Mouse (Mus musculus): ENCODE measurements around the gene Tmem274.

The Tmem274 gene

DNA sequence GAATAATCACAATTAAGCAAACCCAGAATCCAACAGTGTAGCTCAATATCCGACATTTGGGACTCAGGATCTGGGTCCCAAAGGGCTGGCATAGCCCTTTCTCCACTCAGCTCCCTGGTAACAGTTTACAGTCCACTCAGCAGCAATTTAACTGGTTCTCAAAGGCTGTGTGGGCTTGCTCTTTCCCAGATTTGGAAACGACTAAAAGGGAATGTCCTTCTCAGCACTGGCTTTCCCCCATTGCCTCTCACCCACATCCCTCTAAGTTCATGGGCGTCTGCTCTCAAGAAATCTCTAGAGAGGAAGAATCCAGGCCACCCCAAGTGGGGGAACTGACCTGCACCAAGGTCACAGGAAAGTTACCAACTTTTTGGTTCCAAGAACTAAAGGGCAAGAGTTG, 7.4 kb downstream of the Tmem274 start:
- DNase-seq: no peak

DNA sequence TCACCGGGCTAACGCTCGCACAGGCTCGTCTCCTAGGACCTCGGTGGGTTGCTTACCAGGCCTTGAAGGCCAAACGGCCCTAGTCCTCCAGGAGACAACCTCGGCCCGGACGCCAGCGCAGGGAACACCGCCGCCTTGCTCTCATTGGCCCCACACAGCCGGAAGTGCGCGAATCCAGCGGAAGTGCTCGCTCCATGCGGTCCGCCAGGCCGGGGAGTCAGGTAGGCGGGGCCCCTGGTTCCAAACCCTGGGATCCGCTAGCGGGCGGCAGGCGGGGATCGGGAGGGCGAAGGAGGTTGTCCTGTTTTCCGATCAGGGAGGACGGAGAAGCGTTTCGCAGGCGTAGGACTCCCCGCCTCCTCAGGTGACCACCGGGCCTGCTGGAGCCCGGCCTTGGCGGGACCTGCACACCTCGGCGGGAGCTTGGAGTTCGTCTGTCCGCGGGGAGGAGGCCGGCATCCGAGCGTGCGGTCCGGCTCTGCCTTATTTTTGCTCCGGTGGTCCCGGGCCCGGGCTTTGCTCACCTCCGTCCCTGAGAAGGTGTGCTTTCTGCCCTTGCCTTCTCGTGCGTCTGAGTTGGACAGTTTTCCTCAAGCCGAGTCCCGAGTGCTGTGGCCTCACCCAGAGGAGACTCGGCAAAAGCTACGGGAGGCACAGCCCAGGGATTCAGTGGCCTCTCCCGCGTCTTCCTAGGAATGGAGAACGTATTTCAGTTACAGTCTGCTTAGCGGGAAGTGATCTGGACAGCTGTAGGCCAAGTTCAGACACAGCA, 8.1 kb downstream of the Tmem274 start, which contains the start of the genes Nmnat1 and Lzic:
Nmnat1 (minus strand) TSS at position 150 of the 772 bp plus-strand sequence.
Lzic (plus strand) TSS at position 177 of the 772 bp plus-strand sequence.
- peak; percentile 92 to 93 for DNase-seq

DNA sequence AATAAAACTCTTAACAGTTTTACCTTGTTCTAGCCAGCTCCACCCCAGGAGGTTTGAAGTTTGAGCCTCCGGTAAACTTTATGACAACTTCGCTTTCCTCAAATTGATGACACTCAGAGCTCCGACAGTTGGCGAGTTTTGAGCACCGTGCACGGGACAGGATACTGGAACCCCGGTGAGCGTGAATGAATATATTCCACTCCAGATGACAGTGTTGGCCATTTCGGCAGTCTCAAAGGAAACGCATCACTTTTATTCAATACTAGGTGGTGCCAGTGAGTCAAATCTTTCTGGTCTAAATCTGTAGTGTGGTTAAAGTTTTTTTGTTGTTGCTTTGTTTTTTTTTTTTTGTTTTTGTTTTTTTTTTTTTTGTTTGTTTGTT, 8.6 kb downstream of the Tmem274 start:
- DNase-seq: peak; percentile 43 to 49

DNA sequence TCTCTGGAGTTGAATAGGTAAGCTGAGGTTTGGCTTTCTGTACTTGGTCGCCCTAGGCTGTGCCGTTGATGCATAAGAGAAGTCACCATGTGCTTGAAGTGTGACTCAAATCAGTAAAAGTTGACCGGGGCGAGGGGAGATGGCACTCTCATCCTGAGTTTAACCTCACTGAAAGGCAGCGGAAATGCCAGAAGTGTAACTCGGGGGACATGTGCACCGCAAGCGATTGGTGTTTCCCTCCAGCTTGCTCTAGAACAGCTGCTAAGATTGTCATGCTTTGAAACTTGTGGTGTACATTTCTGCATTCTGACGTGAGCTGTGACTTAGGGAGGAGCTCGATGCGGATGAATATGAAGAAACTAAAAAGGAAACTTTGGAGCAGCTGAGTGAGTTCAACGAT, 10.6 kb downstream of the Tmem274 start:
- no peak for DNase-seq

DNA sequence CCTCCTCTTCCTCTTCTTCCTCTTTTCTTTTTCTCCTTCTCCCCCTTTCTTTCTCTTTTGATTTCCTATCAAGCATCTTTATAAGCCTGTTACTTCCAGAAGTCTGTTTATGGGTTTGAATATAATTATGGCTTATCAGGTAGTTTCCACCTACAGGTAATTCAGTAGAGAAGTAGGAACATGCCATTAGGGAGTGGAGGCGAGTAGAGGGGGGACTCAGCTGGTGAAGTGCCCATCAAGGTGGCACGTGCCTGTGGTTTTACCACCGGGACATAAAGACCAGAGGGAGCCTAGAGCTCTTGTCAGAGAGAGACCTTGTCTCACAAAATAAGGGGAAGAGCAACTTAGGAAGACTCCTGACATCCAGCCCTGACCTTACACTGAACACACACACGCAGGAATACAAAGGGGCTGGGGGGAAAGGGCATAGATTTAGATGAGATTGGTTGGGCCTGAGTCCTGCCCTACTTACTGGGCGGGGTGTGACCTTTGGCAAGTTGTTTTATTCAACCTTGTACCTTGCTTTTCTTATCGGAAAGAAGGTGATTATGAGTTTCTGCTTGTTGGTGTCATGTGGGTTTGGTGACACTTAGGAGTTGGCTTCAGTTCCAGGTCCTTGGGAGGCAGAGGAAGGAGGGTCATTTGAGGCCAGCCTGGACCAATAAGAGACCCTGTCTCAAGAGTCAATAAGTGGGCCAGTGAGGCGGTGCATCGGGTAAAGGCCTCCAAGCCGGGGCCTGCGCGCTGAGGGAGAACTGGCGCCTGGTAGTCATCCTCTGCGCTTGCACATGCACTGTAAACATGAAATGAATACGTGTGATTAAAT, 12.4 kb downstream of the Tmem274 start:
- no peak for DNase-seq

DNA sequence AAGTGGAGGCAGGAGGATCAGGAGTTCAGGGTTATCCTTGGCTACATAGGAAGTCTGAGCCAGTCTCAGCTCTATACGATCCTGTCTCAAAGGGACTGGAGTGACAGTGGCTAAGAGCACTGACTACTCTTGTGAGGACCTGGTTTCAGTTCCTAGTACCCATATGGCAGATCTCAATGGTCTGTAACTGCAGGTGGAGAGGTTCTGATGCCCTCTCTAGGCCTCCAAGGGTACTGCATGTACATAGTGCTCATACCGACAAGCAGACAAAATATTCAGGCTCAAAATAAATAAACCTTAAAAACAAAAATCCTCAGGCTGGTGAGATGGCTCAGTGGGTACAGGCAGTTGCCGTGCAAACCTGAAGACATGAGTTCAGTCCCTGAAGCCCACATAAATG, 14.0 kb downstream of the Tmem274 start:
- peak; percentile 19 to 28 for DNase-seq

DNA sequence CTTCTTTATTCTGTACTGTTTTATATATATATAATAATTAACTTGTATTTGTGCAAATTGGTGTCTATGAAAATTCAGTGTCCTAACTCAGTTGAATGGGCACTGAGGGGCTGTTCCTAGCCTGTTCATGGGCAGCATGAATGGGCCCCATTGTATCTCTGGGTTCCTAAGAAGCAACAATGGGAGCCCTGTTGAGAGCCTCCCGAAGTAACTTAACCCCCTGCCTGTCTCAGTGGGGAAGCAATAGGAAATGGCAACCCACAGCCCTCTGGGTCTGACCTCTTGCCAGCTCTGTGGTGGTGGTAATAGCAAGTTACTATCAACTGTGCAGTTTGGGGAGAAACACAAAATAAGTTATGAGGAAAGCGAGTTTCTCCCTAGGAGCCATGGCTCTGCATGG, 19.4 kb downstream of the Tmem274 start:
- DNase-seq: no peak

DNA sequence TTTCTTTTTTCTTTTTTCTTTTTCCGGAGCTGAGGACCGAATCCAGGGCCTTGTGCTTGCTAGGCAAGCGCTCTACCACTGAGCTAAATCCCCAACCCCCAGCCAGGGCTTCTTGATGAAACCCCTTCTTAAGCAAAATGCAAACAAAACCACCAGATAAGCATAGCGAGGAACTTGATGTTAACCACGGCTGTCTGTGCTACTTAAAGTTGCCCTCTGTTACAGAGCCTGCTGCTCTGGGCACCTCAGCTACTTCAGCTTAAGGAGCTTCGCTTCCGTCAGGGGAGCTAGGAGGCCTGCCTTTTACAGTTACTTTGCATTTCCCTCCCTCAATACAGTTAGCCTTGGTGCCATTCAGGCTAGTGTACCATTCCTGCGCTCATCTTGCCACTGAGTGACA, 21.7 kb downstream of the Tmem274 start:
- no peak for DNase-seq

DNA sequence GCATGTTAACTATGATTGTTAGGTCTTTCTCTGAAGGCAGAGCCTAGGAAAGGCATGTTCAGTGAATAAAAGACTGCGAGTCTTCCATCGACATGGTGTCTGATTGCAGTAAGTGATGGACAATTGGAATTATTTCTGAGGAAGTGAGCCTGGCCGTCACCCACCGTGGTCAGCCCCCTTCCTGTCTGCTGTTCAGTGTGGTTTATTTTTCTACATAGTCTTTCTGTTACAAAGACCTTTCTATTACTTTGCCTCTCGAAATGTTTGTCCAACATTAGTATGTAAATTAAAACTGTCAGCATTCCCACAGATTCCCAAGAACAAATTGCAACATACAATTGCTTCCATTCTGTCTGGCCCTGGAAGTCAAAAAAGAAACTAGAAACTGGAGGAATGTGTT, 22.6 kb downstream of the Tmem274 start:
- DNase-seq: no peak

DNA sequence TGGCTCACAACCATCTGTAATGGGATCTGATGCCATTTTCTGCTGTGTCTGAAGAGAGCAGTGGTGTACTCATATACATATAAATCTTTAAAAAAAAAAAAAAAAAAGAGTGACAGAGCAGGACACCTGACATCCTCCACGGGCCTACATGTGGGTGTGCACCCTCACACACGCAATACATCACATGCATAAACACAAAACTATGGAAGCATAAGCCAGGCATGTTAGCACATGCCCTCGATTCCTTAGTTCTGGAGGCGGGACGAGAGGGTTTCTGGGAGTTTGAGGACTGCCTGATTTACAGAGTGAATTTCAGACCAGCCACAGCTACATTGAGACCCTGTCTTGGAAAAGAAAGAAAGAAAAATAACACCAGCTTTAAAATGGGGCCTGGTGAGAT, 27.2 kb downstream of the Tmem274 start:
- DNase-seq: no peak

DNA sequence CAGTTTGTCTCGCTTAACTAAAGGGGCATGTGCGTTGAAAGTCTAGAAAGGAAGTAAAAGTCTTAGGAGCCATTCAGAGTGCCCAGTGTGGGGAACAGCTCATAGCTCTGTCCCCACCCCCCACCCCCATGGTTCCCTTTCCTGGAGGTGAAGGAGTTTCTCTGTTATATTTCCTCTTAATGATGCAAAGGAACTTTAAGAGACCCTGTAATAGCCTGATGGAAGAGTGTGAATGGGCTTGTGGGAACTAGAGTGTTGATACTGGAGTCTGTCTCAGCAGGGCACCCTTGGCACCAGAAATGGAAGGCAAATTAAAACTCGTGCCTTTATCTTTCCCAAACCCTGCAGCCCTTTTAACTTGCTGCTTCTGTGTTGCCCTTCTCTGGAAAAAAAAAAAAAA, 27.7 kb downstream of the Tmem274 start:
- no peak for DNase-seq

DNA sequence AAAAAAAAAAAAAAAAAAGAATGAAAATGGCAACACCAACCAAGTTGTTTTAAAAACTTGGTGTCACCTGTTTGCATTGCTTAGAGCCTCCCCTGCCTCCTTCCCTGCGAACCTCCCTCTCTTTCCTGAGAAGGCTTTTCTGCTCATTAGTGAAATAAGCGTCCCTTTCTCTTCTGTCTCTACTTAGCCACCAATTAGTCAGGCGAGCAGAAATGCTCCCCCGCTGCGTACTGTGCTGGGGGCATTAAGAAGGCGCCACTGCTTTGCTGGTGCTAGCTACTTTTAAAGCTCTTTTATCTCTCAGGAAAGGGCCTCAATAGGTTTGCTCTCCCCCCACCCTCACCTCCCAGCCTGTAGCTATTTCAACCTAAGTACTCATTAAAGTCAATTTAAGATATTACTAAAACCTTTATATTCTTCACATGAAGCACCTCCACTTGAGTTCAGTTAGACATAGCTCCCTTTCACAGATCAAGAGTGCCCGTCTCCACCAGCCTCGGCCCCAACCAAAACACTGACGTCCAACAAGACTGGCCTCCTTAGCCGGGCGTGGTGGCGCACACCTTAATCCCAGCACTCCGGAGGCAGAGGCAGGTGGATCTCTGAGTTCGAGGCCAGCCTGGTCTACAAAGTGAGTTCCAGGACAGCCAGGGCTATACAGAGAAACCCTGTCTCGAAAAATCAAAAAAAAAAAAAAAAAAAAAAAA, 28.2 kb downstream of the Tmem274 start:
- no peak for DNase-seq

DNA sequence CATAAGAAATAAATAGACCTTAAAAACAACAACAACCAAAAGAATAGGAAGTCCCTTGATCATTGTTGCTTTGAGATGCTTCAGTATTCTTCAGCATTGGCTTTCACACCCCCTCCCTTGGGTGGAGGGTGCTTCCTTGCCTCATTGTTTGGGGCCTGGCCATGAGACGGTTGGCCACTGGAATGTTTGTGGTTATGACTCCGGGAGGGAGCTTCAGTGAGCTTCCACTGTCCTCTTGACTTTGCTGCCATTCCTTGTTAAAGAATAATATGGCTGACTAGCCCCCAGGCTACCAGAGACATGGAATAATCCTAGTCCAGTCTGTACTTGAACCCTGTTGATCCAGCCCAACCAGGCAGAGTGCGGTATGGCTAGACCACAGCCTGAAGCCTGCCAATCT, 29.7 kb downstream of the Tmem274 start:
- DNase-seq: no peak

DNA sequence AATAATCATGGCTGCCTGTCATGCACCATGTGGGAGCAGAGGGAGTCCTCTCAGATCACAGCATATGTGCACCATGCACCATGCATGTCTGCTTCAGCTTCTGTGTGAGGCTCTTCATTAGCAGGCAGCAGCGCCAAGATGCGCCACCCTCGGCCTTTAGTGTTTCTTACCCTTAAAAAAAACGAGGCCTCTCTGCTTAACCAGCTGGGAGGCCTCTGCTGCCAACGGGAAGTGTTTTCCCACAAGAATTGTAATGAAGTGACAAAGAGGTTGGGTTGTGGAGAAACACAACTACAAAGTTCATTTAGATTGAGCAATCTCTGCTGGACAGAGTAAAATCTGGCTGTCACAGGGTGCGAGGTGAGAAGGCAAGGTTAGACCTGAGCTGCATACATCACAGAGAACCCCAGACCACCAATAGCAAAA, 34.1 kb downstream of the Tmem274 start:
- DNase-seq: no peak

DNA sequence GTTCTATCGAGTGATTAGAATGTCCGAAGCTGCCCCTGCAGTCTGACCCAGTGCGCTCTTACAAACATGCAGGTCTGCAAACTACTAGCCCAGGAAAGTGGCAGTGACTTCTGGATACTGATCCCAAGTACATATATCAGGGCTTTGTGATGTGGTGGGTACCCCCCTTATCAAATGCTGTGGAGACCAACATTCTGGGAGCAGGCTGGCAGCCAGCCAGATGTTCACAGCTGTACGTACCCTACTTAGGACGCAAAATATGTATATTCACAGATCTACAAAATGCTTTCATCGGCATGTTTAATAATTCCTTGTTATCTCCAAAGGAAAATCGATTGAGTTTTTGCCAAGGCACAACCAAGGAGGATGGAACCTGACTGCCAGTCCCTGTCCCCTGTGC, 34.9 kb downstream of the Tmem274 start:
- DNase-seq: no peak

DNA sequence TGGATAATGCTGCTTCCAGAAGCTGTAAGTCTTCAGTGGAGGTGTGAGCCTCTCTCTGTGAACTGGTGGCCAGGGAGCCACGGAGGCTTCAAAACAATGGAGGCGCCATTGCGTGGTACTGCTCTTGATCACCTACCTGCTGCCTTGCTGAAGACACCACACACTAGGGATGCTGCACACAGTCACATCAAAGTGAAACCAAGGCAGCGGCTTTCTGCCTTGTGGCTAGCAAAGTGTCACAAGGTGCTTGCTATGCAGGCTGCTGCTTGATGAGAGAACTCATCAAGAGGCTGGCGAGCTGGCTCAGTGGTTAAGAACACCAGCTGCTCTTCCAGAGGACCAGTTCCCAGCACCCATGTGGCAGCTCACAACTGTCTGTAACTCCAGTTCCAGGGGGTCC, 38.5 kb downstream of the Tmem274 start:
- no peak for DNase-seq

DNA sequence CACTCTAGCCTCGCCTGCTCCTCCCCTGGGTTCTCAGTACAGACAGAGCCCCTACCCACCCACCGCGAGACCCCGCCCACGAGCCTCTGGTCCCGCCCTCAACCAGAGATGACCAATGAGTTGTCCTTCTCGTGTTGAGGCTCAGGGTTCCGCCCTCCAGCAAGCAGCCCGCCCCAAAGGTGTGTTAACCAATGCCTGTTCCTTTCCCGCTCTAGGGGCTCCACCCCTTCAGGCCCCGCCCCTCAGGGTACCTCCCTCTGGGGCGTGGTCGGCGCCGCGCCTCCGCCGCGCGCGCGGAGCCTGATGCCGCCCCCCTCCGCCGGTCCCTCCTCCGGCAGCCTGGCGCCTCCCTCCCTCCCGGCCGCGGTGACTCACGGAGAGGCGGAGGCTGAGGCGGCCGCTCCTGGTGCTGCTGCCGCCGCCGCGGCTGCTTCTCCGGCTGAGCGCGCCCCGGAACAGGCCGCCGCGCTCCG, 40.7 kb downstream of the Tmem274 start, which contains the start of gene Ctnnbip1:
Ctnnbip1 (plus strand) TSS at position 369 of the 473 bp plus-strand sequence.
- peak; percentile 99 for DNase-seq

DNA sequence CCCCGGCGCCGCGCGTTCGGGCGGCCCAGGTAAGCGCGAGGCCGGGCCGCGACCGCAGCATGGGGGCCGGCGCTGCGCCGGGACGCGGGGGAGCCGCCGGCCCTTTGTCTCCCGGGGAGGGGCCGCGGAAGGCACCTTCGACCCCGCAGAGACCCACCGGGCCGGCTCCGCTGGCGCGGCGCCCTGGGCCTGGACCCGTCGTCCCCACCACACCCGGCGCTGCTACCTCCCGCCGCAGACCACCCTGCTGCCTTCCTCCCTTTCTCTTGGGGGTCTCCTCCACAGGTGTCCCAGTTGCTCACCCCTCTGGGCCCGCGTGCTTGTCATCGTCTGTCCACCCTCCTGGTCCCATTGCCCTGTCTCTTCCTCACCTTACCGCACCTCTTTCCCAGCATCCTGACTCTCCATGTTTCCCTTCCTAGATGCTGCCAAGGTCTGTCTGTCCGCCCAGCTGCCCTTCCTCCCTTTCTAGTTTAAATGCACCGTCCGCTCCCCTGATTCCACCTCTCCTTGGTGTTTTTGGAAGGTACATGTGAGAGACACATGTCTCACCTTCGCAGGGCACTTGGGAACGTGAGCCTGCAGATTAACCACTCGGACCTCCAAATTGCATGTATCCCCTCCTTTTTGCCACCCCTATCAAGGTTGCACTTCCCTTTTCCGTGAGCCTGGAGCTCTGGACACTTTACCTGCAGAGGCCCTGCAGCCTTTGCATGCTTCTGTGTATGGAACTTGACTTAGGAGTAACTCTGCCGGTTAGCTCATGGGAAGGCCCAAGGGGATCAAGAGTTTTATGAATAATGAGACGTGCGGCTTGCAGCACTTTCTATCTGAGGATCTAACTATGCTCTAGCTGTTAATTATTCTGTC, 41.4 kb downstream of the Tmem274 start:
- peak in 1 of 2 experiments; percentile 16 for DNase-seq

DNA sequence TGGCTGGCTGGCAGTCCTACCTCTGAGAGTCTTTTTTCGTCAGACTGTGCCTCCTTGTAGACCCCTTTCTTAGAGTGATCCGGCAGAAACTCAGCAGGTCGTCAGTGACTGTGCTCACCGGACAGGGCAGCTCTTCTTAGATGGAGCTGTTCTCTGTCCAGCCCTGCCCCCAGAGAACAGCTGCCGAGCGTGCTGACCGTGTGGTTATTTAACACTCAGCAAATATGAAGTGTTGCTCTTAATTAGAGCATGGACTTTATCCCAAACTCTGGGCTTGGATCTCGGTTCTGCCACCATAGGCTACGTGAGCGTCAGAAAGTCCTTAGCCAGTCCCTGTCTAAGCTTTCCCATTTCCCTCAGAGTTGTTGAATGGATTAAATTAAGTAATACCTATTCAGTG, 44.1 kb downstream of the Tmem274 start:
- no peak for DNase-seq

DNA sequence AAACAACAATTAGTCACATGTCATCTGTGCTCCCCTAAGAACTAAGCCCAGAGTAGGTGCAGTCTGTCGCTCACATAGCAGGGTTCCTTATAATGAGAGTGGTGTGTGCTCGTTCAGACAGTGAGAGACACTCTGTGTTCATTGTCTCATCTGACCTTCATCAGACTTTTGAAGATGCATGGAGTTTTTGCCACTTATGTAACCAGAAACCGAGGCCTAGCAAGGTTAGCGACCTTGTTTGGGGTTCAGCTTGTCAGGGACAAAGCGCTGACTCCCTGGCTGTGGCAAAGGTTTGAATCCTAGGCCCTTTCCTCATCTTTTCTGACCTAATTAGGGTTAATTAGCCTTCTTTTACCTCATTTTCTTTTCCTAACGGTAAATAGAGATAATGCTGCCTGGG, 46.8 kb downstream of the Tmem274 start:
- DNase-seq: no peak

DNA sequence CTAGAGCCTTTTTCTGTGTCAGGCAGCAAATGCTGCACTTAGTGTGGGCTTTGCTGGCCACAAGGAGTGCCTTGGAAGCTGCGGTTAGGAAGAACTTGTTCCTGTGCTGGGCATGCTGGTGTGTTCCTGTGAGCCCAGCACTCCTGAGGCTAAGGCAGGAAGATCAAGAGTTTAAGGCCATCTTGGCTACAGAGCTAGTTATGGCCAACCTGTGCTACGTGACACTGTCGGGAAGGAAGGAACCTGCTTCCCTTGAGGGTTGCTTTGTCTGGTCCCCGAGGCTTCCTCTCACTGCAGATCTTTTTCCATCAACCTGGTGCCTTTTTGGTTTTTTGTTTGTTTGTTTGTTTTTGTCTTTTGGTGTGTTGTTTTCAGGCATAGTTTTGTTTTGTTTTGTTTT, 48.0 kb downstream of the Tmem274 start:
- no peak for DNase-seq

DNA sequence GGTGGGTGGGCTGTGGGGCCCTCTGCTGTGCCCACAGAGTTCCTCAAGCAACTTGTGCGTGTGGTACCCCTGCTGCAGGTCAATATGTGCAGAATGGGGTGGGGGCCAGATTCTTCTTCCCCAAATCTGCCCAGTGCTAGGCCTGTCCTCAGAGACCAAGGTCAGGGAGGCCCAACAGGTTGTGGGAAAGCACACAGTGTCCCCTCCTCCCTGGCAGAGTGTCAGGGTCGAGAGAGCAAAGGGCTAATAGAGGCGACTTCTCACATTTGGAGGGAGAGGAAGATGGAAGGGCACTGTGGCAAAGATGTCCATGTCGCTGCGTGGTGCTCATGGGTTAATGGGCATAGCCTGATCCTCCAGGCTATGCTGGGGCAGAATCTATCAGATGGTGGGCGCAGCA, 48.6 kb downstream of the Tmem274 start:
- no peak for DNase-seq
